Mouse (Mus musculus) fibroblast of lung, adult 2 months (primary cell): Measurements from ENCODE around the gene Mapk12.

ENCODE experiments used
- DNase-seq: peaks from one replicate; pipeline ENCODE4 v3.0.0-alpha.2; 2011; ENCODE audit warnings: low read depth

Gene Mapk12

DNA sequence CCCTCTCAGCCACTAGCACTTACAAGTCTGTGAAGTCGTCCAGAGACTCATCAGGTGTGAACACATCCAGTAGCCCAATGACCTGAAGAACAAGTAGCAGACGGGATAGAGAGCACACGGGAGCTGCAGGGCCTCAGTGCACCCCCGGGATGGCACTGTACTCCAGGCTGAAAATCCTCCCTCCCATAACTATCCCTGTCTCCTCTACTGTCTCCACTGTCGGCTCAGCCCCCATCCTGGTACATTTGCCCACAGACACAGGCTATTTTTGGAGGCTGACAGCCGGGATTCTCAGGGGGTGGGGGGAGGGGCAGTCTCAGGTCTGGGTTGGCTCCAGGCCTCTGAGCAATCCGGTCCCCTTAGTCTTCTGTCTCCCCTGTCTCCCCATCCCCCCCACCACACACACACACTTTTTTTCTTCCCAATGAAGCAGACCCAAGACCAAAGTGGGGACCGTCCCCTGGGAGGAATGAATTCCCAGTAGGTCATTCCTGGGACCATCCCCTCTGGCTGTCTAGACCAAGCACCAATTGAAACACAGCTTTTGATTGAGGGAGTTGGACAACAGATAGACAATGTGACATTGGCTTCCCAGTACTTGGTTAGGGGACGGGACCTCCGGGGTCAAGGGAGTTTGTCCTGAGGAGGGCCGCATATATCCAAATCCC lies 3.0 kb downstream of the Mapk12 start:
- DNase-seq: no peak

GRCm38 (mm10) chr15:89136461-89137155 lies 3.9 kb downstream of the Mapk12 start:
- DNase-seq: no peak

DNA sequence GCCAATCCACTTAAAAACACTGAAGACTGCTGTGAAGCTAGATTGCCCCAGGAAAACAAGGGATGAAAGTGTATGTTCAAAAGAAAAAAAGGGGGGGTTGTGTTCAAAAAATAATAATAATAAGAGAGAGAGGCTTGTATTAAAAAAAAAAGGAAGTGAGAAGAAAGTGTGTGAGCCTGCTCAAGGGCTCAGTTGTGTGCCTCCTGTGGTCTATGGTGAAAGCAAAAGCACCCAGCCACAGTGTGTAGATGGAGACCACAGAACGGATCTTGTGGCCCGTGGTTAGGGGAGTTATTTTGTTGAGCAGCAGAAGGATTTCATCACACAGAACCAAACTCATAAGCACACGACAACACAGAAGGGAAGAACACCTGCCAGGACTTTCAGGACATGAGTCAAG lies 9.2 kb downstream of the Mapk12 start:
- no peak for DNase-seq

GRCm38 (mm10) chr15:89130245-89130644 lies 10.3 kb downstream of the Mapk12 start:
- DNase-seq: no peak

DNA sequence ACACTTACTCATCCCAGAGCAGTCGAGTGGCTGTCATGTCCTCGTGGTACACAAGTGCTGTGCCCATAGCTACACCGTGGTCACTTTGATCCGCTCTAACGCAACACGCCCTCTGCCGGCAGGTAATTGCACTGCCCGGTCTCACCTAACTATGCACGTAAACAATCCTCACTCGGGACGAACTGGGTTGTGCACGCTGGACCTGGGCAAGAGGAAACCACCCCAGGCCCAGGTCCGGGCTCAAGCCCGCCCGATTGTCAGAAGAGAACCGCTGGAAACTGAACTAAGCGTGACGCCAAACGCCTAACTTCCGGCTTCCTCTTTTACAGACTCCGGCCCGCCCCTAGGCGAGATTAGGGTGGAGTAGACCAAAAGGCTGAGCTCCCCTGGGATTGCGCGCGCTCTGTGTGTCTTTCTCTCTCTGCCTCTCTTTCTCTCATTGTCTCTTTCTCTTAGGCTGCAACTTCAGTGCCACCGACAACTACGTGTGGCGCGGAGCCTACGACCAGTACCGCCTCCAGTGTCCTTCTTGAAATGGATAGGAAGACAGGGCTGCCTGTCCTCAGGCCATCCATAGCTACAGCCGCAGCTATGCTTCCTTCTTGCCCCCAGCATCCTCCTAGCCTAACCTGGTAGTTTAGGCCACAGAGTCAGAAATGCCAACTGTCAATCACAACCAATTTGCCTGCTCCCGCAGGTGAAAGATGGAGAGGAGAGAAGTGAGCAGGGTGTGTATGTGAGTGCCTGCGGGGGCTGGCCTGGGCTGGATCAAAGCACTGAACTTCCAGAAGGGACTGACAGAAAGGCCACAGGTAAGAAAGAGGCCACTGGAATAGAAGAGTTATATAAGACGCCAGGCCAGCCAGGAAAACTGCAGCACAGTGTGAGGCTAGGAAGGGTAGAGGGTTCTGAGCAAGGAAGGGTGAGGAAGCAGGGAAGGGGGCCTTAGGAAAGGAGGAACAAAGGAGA lies 11.8 kb downstream of the Mapk12 start, which contains the start of gene Hdac10:
Gene Hdac10, minus strand, starts transcription at position 319 of the 969 bp plus-strand sequence.
- DNase-seq: peak; percentile 59

GRCm38 (mm10) chr15:89127364-89127940 lies 13.1 kb downstream of the Mapk12 start:
- DNase-seq: no peak

DNA sequence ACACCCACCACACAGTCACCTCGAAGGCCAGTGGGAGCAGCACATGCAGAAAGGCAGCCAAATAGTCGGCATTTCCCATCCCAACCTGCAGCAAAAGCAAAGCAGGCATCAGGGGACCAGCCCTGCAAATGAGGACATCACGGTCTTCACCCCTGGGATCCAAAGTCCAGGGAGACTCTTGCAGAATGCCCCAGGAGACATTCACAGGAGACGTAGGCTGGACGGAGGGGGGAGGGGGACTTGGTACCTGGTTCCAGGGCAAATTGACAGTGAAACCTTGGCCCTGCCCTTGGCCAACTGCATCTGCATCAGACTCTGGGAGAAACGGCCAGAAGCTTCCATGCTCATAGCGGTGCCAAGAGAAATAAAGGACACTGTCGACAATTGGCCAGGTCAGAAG lies 13.9 kb downstream of the Mapk12 start:
- no peak for DNase-seq

DNA sequence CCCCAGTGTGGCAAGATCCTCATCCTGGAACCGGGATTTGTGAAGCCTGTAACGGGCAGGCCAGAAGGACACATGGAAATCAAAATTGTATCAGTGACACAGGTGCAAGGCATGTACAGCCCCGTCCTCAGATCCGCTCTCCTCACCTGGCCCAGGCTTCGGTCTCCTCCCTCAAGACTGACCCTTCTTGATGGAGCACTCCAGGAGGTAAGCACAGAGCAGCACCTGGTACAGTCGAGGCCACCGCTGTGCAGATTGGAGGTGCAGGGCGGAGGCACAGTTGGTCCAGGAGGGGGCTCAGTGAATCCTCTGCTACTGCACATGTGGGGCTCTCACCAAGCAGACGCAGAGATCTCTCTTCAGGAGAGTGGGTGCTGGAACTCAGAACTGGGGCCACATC lies 15.2 kb downstream of the Mapk12 start:
- no peak for DNase-seq

DNA sequence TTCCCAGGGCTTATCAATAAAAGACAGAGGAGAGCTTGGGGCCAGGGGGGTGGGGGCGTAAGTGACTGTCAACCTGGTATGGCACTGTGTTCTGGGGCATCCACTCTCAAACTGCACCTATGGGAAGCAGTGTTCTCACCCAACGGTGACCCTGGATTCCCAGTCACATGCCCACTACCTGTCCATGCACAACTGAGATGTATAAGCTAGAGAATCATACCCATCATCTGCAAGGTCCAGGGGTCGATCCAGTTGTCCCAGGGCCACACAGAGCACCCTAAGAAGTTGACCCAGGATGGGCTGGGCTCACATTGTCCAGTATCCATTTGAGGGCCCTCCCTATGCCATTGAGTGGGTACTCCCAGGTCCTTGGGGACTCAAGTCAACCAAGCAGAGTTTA lies 16.2 kb downstream of the Mapk12 start:
- DNase-seq: no peak

DNA sequence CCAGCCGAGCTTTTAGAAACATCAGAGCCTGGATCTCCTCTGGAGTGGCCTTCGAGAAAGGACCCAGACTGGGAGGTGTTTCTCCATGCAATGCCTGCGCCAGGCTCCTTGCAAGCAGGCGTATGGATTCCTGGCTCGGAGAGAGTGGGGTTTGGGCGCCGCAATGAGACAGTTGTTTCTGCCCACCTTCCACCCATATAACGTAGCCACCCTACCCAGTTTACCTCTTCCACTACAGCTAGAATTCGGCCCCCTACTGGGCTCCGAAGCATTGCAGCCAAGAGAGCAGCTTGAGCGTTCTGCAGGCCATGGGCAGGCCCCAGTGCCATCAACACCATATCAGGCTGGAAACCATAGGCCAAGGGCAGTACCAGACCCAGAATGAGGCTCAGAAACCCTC lies 16.9 kb downstream of the Mapk12 start:
- DNase-seq: no peak

GRCm38 (mm10) chr15:89122649-89123366 lies 17.7 kb downstream of the Mapk12 start, which contains the start of gene Tubgcp6:
Gene Tubgcp6, minus strand, starts transcription at chr15:89123112.
- DNase-seq: peak; percentile 72

- no peak for DNase-seq
These were observed 22.5 kb downstream of the Mapk12 start for GRCm38 (mm10) chr15:89118007-89118406.

DNA sequence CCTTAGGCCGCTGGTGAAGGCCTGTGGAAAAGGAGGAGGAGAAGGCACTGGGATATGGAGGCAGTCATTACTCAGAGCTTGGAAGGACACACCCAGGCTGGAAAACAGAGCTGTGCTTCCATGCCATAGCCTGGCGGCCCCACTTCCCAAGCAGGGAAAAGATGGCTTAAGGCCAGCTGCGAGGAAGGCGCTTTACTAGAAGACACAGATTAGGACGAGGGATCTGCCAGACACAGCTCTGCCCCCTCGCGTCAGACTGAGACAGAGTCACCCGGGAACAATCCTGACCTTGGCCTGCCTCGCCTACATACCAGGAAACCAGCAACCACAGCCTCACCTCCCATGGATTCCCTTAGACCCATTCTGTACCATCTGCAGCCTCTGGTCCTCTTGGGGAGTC lies 30.4 kb downstream of the Mapk12 start:
- DNase-seq: no peak

- DNase-seq: no peak
These were observed 33.5 kb downstream of the Mapk12 start for GRCm38 (mm10) chr15:89106976-89107375.

DNA sequence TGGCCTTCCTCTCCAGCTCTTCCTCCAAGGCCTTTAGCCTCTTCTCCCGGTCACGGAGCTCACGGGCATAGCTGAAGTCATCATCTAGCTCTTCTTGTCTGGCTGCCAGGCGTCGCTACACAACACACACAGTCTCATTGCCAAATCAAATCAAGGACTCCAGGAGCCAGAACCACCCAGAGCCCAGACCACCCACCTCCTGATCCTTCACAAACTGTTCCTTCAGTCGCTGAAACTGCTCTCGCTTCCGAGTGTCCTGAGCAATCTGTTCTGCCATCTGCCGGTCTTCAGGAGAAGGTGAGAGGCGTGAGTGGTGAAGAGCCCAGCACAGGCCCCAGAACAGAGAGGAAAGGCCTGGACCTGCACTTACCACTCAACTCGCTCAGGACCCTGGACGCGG lies 34.4 kb downstream of the Mapk12 start:
- DNase-seq: no peak

- DNase-seq: no peak
These were observed 36.1 kb downstream of the Mapk12 start for GRCm38 (mm10) chr15:89104425-89104824.

DNA sequence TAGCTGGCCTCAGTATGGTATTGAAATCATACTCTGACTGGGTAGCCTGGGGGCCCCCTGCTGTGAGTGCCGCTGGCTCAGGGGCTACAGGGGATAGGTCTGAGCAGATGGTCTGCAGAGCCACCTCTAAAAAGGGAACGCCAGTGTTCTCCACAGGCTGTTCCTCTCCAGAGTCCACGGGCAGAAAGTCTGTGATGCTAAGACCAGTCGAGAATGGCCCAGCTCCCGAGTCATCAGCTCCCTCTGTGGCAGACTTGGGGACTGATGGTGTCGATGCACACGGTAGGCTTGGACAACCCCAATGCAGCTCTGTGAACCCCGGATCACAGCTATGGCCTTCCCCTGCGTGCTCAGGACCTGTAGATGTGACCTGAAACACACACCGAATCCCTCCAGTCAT lies 36.6 kb downstream of the Mapk12 start:
- DNase-seq: no peak

GRCm38 (mm10) chr15:89102646-89103045 lies 37.9 kb downstream of the Mapk12 start:
- no peak for DNase-seq

- no peak for DNase-seq
These were observed 39.7 kb downstream of the Mapk12 start for GRCm38 (mm10) chr15:89100823-89101222.

DNA sequence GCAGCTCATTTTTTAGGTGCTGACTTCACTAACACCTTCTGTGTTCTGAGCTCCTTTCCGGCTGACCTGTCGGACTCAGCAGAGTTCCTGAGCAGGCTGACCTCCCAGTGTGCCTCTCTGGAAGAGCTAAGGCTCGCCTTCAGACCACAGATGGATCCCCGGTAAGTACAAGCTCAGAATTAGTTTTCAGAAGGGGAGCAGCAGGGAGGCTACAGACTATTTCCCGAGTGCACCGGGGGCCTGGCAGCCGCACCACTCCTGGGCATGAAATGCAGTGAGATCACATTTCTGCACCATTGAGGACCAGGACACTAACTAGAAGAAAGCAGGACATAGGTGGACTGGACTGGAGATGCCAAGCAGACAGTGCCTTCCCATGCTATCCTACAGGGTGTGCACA lies 41.9 kb downstream of the Mapk12 start:
- DNase-seq: no peak

DNA sequence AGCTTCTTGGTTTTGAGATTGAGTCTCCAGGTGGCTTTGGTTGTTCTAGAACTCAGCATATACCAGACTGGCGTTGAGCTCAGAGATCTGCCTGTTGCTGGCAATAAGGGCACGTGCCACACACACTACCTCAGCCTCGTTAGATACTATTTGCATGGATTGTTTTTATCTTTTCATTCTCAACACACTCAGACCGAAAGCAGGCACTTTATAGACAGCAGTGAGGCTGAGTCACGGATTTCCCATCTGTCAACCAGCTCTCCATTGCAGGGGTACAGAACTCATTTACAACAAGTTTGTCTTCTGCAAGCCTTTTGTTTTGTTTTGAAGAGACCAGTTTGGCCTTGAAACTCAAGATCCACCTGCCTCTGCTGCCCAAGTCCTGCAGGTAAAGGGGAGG lies 43.1 kb downstream of the Mapk12 start:
- no peak for DNase-seq

- no peak for DNase-seq
These were observed 48.3 kb downstream of the Mapk12 start for GRCm38 (mm10) chr15:89092181-89092580.
